Mouse (Mus musculus) G1E (cell line): ENCODE measurements around the gene Il18bp.

Source experiments
- CTCF ChIP-seq: IDR thresholded peaks from 2 replicates; pipeline ENCODE4 v1.5.1; 2012; ENCODE audit warnings: low read depth, low read length, inconsistent platforms, mixed read lengths
- GATA2 ChIP-seq: IDR thresholded peaks from 2 replicates; pipeline ENCODE4 v1.6.1; 2012; ENCODE audit warnings: low read depth, low read length, inconsistent platforms, borderline replicate concordance
- POLR2AphosphoS5 ChIP-seq: IDR thresholded peaks from 2 replicates; pipeline ENCODE4 v1.6.1; 2012; ENCODE audit warnings: low read depth, low read length, inconsistent platforms; ENCODE audit not compliant: insufficient replicate concordance

- TF ChIP-seq CTCF, result no peak
- no peak for TF ChIP-seq GATA2
- no peak for TF ChIP-seq POLR2AphosphoS5
Observed at GRCm38 (mm10) chr7:102000921-102001630, 17.4 kb downstream of the Il18bp start.
